Mouse (Mus musculus): ENCODE results near the gene Eif4h.

Eif4h gene

DNA sequence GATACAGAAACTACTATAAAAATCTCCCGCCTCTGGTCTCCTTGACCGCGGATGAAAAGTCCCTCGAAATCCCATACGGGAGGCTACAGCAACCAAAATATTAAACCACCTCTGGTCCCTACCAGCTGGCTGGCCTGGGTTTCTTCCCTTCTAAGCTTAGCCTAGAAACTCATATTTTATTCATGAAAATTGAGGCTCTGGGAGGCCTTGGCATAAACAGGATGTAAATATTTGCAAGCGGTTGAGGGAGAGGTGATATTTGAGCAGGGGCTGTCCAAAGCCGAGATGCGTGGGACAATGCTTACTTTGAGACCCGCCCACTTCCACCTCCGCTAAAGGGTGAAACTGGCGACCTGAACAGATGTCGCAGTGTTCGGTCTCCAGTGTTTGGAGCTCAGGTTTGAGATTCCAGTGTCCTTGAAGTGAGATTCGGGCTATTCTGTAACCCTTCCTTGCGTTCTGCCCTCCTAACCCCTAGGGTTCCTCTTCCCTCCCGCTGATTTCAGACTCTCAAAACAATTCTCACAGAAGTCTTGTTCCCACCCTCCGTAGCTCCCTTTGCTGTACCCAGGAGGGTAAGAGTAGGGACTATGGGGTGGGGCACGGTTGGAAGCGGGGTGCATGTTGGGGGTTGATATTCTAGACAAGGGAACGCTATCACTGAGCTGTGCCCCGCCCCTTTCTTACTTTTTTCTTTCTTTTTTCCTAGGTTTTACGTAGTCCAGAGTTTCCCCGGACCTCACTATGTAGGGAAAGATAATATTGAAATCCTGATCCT is 67.4 kb downstream of the Eif4h start:
- no peak for DNase-seq (ENCODE audit: low read depth in 1 of 2, low spot score in 2 of 2)
